In the genomic region with DNA sequence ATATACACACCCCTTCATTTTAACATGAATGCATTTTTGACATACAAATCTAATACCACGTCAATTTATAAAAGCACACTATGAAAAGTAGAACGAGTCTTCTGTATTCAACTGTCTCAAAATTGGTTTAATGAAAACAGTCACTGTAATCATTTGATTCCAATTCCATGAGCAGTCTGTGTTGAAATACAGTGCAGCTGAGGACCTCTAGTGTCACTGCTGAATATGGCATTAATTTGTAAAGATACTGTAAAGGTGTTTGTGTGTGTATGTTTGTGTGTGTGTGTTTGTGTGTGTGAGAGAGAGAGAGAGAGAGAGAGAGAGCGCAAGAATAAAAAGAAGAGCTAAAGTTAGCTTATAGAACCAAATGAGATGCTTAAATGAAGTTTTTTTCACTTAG, we compare ENCODE assay signal across 10 mouse cellular contexts. TPM values are rescaled to one million over a fixed set of nuclear protein-coding genes. Genes with fewer than 3 reads are reported as not detected.
DNase-seq lines count a peak whose midpoint lies in the region; ATAC-seq lines count a peak whose summit lies in the region.
"Had no signal": no experiment of that assay in that cellular context is flagged by ENCODE, and none has a peak within 500 bp of the region (broad histone marks: within the 10 kb centered on the region; RNA-seq: fewer than 3 reads in every experiment).

No protein-coding gene starts in this region.

- no peak overlapping the region for H3K9ac ChIP-seq in heart, embryonic 12.5 days
- no peak overlapping the region for H3K9ac ChIP-seq in midbrain, embryonic 13.5 days (replicated peaks)
- H3K9ac ChIP-seq in midbrain, embryonic 11.5 days (ENCODE audit: low read length) = no peak overlapping the region
- H3K9ac ChIP-seq: neural tube, embryonic 13.5 days had no signal

- H3K4me3 ChIP-seq in heart, embryonic 12.5 days = no peak overlapping the region
- no peak overlapping the region for H3K4me3 ChIP-seq in midbrain, embryonic 13.5 days (replicated peaks)
- H3K4me3 ChIP-seq in midbrain, embryonic 11.5 days (ENCODE audit: low read depth, low read length) = no peak overlapping the region
- H3K4me3 ChIP-seq: neural tube, embryonic 13.5 days had no signal

- intact Hi-C loops in heart, postnatal 10 days (cut with DNase I) = loop anchor here (5.0 to 10.0 kb wide), 3 partner anchors 194 to 887 kb away; no protein-coding TSS in a partner anchor

- peak; percentile 4 to 28 for DNase-seq in heart, postnatal 10 days
- no peak for DNase-seq in midbrain, embryonic 11.5 days (ENCODE audit: low spot score, missing footprints)
- peak; percentile 31 for DNase-seq in embryo, embryonic 11 days
- DNase-seq in retina, postnatal 1 day = peak; percentile 57
- DNase-seq in testis, postnatal 14 days (ENCODE audit: low spot score) = no peak
- DNase-seq in heart, adult 8-10 months (ENCODE audit: low spot score) = no peak
- DNase-seq: gastrocnemius, postnatal 14 days had no signal

- no peaks in the 10 kb centered on the region for H3K27me3 ChIP-seq in heart, embryonic 12.5 days (replicated peaks)
- H3K27me3 ChIP-seq in midbrain, embryonic 13.5 days = no peaks in the 10 kb centered on the region
- H3K27me3 ChIP-seq in midbrain, embryonic 11.5 days (ENCODE audit: control insufficient read depth, insufficient read depth, low read length) = no peaks in the 10 kb centered on the region
- H3K27me3 ChIP-seq: neural tube, embryonic 13.5 days had no signal

- no peaks in the 10 kb centered on the region for H3K4me1 ChIP-seq in heart, embryonic 12.5 days (replicated peaks)
- no peaks in the 10 kb centered on the region for H3K4me1 ChIP-seq in midbrain, embryonic 13.5 days (replicated peaks)
- no peaks in the 10 kb centered on the region; the same call in 1 of the 2 replicates for H3K4me1 ChIP-seq in midbrain, embryonic 11.5 days (ENCODE audit: control insufficient read depth, insufficient read depth, low read length)
- H3K4me1 ChIP-seq: neural tube, embryonic 13.5 days had no signal

- 77% methylated on average over 3 of the region's 3 CpGs for WGBS in heart, embryonic 12.5 days
- 85% methylated on average over 3 of the region's 3 CpGs for WGBS in midbrain, embryonic 13.5 days
- WGBS in midbrain, embryonic 11.5 days = 72% methylated on average over 3 of the region's 3 CpGs

- ATAC-seq in heart, embryonic 12.5 days (ENCODE audit: insufficient number of reproducible peaks, low FRiP score) = no peak
- peak; percentile 53; the same call in 1 of the 2 replicates for ATAC-seq in midbrain, embryonic 13.5 days
- ATAC-seq in midbrain, embryonic 11.5 days (ENCODE audit: low FRiP score) = no peak; the same call in 1 of the 2 replicates

- peaks cover 4% of the 10 kb centered on the region; the same call in 1 of the 2 replicates for H3K36me3 ChIP-seq in heart, embryonic 12.5 days
- peaks cover 7% of the 10 kb centered on the region for H3K36me3 ChIP-seq in midbrain, embryonic 13.5 days
- no peaks in the 10 kb centered on the region for H3K36me3 ChIP-seq in midbrain, embryonic 11.5 days (ENCODE audit: control insufficient read depth, insufficient read depth, low read length)

- no peak overlapping the region for H3K27ac ChIP-seq in heart, embryonic 12.5 days (ENCODE audit: poor library complexity, severe bottlenecking)
- H3K27ac ChIP-seq in midbrain, embryonic 13.5 days = no peak overlapping the region
- no peak overlapping the region for H3K27ac ChIP-seq in midbrain, embryonic 11.5 days (ENCODE audit: low read depth, low read length)
- H3K27ac ChIP-seq: neural tube, embryonic 13.5 days had no signal

- H3K4me2 ChIP-seq in heart, embryonic 12.5 days = no peak overlapping the region
- H3K4me2 ChIP-seq in midbrain, embryonic 13.5 days (replicated peaks) = no peak overlapping the region
- no peak overlapping the region for H3K4me2 ChIP-seq in midbrain, embryonic 11.5 days
- H3K4me2 ChIP-seq: neural tube, embryonic 13.5 days had no signal

- H3K9me3 ChIP-seq in heart, embryonic 12.5 days (replicated peaks) = no peaks in the 10 kb centered on the region
- no peaks in the 10 kb centered on the region for H3K9me3 ChIP-seq in midbrain, embryonic 13.5 days
- H3K9me3 ChIP-seq in midbrain, embryonic 11.5 days (ENCODE audit: control insufficient read depth, low read length) = no peaks in the 10 kb centered on the region
- H3K9me3 ChIP-seq: neural tube, embryonic 13.5 days had no signal

RNA-seq across cellular contexts. Expression of gene Aimp1, which starts 17.2 kb away (rescaled TPM):
- total RNA-seq in heart, postnatal 10 days (2021) = 10 to 100 TPM; 45.8 to 49.6 TPM
- 52.3 and 56.3 TPM in 2 replicates for polyA plus RNA-seq in heart, embryonic 12.5 days (2016; fragmentation: Nextera tagmentation; extraction: Ambion mirVana)
- polyA plus RNA-seq in midbrain, embryonic 13.5 days (2015; fragmentation: Nextera tagmentation; extraction: Ambion mirVana) = 61.6 and 68.1 TPM in 2 replicates
- polyA plus RNA-seq in midbrain, embryonic 11.5 days (2014; fragmentation: Nextera tagmentation; extraction: Ambion mirVana) = 87.0 and 94.1 TPM in 2 replicates
- total RNA-seq in heart, adult 8-10 months (2022) = 10 to 100 TPM; 51.0 to 62.8 (median 54.2) TPM

RNA-seq across cellular contexts. Expression of gene Tbck, which starts 17.4 kb away (rescaled TPM):
- total RNA-seq in heart, postnatal 10 days (2021) = 10 to 100 TPM; 16.0 to 16.5 TPM
- polyA plus RNA-seq in heart, embryonic 12.5 days (2016; fragmentation: Nextera tagmentation; extraction: Ambion mirVana) = 14.2 and 15.0 TPM in 2 replicates
- polyA plus RNA-seq in midbrain, embryonic 13.5 days (2015; fragmentation: Nextera tagmentation; extraction: Ambion mirVana) = 36.8 and 38.0 TPM in 2 replicates
- polyA plus RNA-seq in midbrain, embryonic 11.5 days (2014; fragmentation: Nextera tagmentation; extraction: Ambion mirVana) = 23.1 and 27.4 TPM in 2 replicates
- total RNA-seq in heart, adult 8-10 months (2022) = 10 to 100 TPM; 12.1 to 14.5 (median 13.9) TPM

Comparison
In these comparisons a context has a peak if more than half of its experiments do, and no peak if none do; other contexts are left out.
1. DNase-seq: peak in heart, postnatal 10 days (2 of 2), embryo, embryonic 11 days (single experiment) and retina, postnatal 1 day (single experiment); none in midbrain, embryonic 11.5 days (single experiment), testis, postnatal 14 days (single experiment) and heart, adult 8-10 months (single experiment).